Mouse (Mus musculus) gastrocnemius, postnatal 36 days (tissue): ENCODE results near the gene Ptprm. TPM values are rescaled to one million over a fixed set of nuclear protein-coding genes. Genes with fewer than 3 reads are reported as not detected.

ENCODE experiments used
- DNase-seq, 2 experiments: peaks; one replicate each; pipeline ENCODE4 v3.0.0; 2022
- intact Hi-C: fragments of 180-260 bp; cut with DNase I; formaldehyde crosslinking; loops from one replicate; pipeline ENCODE4 v1.15.1; 2025
- total RNA-seq, 2 experiments: library from RNA; stranded (reverse); gene quantifications; 2 replicates each; pipeline ENCODE4 v1.2.3; 2021

The Ptprm gene
- total RNA-seq, 2 experiments from 2014 or later, result 19.9 to 22.4 TPM

DNA sequence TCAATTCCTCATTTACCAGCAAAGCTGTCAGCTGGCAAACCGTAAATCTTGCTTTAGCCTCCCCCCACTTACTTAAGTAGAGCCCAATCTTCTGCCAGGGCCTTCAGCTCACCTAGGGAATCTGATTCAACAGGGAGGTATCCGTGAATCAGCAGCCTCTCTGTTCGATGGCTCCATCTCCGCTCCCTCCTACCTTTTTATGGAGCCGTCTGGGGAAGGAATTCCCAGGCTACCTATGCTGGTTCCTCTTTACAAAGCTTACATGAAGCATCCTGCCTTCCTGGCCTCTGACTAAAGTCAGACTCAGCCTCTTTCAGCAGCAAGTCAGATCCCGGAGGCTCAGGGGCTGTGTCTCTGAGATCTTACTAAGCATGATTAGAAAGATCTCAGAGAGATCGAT is 264.1 kb downstream of the Ptprm start:
- DNase-seq, result no peak
- intact Hi-C loops, result no loop called here

DNA sequence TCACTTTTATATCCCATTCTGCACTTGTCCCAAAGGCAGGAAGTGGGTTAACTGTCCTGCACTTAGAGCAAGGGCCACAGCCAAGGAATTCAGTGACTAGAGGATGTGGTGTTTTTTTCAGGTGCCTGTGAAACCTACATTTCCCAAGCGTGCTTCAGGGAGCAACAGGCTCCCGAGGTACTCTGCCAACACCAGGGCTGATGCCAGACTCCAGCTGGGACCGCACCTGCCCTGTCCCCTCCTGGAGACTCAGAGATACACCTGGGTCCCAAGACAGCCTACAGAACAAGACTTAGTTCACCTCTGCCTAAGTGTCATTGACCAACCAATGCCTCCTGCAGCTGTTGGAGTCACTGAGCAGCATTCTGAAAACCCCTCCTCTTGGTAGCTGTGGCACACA is 264.6 kb downstream of the Ptprm start:
- no peak for DNase-seq
- intact Hi-C loops, result loop anchor here (10.0 kb wide), 1 partner anchor 385 kb away; no protein-coding TSS in a partner anchor

DNA sequence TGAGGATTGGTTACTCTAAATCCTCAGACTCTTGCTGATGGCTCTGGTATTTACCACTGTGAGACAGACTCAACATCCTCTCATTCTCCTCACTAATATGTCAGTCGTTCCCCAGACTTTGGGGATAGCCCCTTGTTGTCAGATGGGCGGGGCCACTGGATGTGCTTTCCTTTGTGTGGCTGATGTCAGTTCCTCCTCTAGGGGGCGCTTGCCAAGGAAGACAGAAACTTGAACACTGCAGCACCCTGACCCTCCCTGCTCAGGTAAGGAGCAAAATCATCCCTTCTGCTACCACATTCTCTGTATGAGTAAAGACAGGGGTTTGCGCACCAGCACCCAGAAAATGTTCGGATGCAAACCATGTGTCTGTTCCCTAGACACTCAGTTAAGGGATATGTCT is 266.7 kb downstream of the Ptprm start:
- DNase-seq, result no peak
- intact Hi-C loops, result loop anchor here (10.0 kb wide), 1 partner anchor 387 kb away; no protein-coding TSS in a partner anchor

- intact Hi-C loops, result loop anchor here (10.0 kb wide), 1 partner anchor 388 kb away; no protein-coding TSS in a partner anchor
- DNase-seq, result no peak
Observed at GRCm38 (mm10) chr17:67086811-67087210, 267.4 kb downstream of the Ptprm start.

GRCm38 (mm10) chr17:67084501-67084900 is 269.8 kb downstream of the Ptprm start:
- no peak for DNase-seq
- intact Hi-C loops, result loop anchor here (10.0 kb wide), 1 partner anchor 390 kb away; no protein-coding TSS in a partner anchor

GRCm38 (mm10) chr17:67084093-67084492 is 270.2 kb downstream of the Ptprm start:
- intact Hi-C loops, result loop anchor here (10.0 kb wide), 1 partner anchor 391 kb away; no protein-coding TSS in a partner anchor
- no peak for DNase-seq

- intact Hi-C loops, result no loop called here
- DNase-seq, result no peak
Observed at GRCm38 (mm10) chr17:67079570-67079969, 274.7 kb downstream of the Ptprm start.

DNA sequence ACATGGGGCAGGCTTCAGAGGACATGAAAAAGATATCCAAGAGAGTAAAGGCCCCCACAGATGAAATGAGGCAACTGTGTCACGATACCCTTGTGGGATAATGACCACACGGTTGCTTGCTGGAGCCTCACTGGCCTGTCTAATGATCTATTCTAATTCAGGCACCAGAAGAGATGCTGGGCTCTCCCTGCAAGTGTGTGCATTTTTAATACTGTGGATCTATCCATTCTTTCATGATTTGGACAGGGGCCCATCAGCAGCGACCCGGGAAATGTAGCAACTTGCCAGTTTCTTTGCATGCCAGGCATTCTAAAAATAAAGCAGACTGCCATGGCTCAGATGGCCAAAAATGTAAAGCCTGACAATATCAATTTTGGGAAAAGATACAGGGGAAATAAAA is 280.7 kb downstream of the Ptprm start:
- no peak for DNase-seq
- intact Hi-C loops, result no loop called here

GRCm38 (mm10) chr17:67073139-67073538 is 281.1 kb downstream of the Ptprm start:
- intact Hi-C loops, result no loop called here
- DNase-seq, result no peak

- intact Hi-C loops, result no loop called here
Observed at GRCm38 (mm10) chr17:67071231-67072009, 282.8 kb downstream of the Ptprm start.

DNA sequence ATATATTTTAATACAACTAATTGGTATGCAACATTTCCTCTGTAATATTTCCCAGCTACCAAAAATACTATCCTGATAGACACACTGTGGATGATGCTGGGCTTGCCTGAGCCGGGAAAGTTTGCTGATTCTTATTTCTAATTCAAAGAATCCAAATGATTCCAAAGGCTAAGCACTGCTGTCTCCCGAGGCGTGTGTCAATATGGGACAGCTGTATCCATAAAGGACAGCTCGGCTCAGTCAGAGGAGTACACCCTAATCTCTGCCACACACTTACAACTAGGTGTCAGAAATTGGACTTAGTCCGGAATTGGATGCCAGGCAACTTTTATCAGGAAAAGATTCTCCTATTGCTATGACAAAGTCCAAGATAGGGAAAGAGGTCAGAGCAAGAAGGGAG is 290.6 kb downstream of the Ptprm start:
- intact Hi-C loops, result no loop called here
- DNase-seq, result no peak

More at GRCm38 (mm10) chr17:67071231-67072009, 282.8 kb downstream of the Ptprm start:
- peak in 1 of 2 experiments; percentile 17 for DNase-seq

DNA sequence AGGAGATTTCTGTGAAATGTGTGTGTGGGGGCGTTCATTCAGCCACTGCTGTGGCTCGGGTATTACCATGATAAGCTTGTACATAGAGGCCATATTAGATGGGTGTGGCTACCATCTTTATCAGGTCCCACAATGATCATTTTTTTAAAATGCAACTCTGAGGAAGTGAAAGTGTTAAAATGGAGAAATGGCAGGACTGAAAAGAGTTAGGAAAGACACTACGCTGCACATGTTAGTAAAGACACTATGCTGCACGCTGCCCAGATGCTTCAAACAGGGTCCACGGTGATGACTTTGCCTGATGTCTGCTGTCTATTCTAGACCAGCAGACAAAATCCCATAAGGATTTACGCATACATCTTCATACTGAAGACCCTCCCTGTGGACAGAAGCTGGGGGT is 298.6 kb downstream of the Ptprm start:
- intact Hi-C loops, result no loop called here
- no peak for DNase-seq

GRCm38 (mm10) chr17:67054202-67054601 is 300.1 kb downstream of the Ptprm start:
- intact Hi-C loops, result no loop called here
- DNase-seq, result no peak

GRCm38 (mm10) chr17:67052624-67053314 is 301.5 kb downstream of the Ptprm start:
- intact Hi-C loops, result no loop called here
- DNase-seq, result no peak

DNA sequence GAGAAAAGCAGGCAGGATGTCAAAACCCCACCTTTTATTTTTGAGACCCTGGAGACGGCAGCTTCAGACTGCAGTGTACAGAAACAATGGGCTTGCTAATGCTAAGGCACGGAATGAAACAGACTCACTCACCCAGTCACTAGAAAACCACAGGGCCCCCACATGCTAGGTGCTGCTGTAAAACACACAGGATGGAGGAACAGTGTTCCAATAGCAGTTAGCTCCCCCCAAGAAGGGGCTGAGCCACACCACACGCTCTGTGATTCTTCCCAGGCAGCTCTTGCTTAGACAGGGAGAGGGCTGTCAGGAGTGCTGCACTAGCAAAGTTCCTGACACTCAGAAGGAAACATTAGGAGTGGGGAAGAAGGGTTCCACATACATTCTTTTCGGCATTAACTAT is 306.6 kb downstream of the Ptprm start:
- DNase-seq, result no peak
- intact Hi-C loops, result no loop called here

DNA sequence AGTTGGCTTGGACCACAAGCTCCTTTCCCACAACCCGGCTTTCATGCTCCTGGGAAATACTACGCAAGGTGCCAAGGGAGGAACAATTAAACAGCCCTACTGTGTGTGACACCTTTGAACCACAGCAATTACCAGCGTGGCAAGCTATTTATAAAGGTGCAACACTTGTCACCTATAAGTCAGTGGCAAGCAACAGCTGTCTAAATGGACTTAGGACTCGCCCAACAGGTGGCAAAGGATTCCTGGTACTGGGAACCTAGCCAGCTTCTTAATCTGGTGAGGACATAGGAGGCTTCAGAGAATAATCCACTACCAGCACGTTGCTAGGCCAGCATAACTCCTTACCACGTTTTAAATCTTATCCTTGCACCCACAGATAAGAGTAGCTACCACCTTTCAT is 315.7 kb downstream of the Ptprm start:
- no peak for DNase-seq

DNA sequence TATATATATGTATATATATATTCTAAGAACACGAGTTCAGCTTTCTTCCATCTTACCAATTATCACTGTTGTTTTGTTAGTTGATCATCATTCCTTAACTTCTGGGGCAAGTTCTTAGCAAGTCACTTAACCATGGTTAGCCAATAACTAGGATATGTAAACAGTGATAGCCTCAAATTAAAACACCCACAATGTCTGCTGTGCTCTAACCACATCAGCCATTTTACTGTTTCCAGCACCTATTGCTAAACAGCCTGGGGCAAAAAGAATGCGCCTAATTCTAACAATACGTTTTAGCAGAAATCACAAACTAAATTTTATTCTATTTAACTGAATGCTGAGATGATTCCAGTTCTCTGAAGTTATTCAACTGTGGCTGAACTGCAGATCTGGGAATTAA is 320.7 kb downstream of the Ptprm start:
- no peak for DNase-seq
- intact Hi-C loops, result no loop called here

More for the DNA sequence above, 315.7 kb downstream of the Ptprm start:
- intact Hi-C loops, result no loop called here

DNA sequence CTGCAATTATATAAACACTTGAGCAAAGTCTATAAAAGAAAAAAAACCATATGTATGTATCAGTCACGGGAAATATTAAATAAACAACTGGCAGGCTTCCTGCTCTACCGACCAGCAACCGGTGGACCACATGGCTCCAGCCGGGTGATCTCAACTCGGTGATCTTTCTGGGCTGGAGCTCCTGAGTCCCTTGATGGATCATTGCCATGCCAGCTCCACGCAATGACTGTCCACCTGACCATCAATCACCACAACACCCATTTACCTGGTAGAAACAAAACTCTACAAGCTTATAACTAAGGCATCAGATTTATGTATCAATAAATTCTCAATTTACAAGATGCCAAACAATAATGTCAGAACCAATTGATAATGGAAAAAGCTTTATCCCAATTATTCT is 322.2 kb downstream of the Ptprm start:
- intact Hi-C loops, result no loop called here
- no peak for DNase-seq

DNA sequence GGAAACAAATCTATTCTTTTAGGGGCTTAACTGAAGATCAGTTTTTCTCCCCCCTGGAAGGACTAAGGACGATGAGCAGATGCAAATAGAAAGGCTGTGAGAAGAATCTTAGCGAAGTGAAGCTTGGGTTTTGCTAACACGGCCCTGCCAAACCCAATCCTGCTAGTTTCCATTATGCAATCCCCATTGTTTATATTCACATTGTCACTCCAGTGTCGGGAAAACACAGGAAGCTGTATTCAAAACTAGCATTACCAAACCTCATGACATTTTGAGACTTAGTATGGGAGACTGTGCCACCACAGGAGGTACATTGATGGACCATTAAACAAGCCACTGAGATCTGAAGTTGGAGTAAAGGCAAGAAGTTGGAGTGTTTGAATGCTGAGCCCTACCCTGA is 322.9 kb downstream of the Ptprm start:
- DNase-seq, result no peak
- intact Hi-C loops, result no loop called here

GRCm38 (mm10) chr17:67027274-67027673 is 327.0 kb downstream of the Ptprm start:
- intact Hi-C loops, result no loop called here
- no peak for DNase-seq

GRCm38 (mm10) chr17:67016501-67016900 is 337.8 kb downstream of the Ptprm start:
- DNase-seq, result no peak
- intact Hi-C loops, result no loop called here

DNA sequence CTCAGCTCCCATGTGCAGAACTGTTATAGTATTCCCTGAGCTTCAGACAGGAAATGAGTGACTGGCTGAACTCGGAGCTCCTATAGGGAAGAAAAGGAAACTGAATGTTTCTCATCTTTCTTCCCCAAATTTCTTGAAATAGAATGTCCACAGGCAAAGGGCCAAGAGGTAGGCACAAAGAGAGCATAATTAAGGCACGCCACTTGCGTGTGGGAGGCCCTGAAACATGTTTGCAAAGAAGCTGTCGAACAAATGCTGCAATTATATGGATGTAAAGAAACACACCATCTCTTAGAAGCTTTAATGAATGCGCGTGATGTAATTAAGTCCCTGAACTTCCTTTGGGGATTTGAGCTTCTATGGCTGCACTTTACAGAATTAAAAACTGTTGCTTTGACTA is 341.0 kb downstream of the Ptprm start:
- no peak for DNase-seq
- intact Hi-C loops, result no loop called here
